Mouse (Mus musculus): Measurements from ENCODE around the gene Cavin1.

DNA sequence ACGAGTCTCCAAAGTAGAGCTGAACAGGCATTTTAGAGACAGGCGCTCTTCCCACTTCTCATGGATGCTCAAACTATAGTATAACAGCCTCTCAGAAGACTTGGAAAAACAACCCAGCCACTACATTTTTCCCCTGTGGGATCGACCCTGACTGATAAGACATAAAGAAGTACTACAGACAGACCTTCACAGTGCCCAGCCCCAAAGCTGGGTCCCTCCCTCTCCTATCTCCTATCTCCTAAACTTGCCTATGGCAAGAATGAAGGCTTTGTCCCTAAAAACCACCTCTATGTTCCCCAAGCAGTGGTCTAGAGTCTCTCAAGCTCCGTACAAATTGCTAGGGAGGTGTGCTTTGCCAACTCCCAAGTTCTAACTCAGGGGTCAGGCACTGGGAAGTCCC is 63.8 kb downstream of the Cavin1 start:
- TF ChIP-seq CTCF (IDR thresholded peaks at IDR 0.05; ENCODE audit: insufficient read depth, low read depth, low read length): no peak
- TF ChIP-seq POLR2A (IDR thresholded peaks at IDR 0.05; ENCODE audit: insufficient read depth, low read depth, low read length): no peak

All from olfactory bulb, adult 2 months (tissue).